ENCODE assay signal across 31 mouse cellular contexts in the genomic region with DNA sequence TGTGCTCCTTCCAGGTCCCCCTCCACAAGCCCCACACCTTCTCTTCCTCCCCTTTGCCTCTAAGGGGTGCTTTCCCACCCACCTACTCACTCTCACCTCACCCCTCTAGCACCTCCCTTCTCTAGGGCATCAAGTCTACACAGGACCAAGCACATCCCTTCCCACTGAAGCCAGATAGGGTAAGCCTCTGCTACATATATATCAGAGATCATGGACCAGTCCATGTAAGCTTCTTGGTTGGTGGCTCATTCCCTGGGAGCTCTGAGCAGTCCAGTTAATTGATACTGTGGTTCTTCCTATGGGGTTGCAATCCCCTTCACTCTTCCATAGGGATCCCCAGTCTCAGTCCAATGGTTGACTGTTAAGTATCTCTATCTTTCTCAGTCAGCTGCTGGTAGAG. TPM values are rescaled to one million over a fixed set of nuclear protein-coding genes. Genes with fewer than 3 reads are reported as not detected.
"Had no signal": no experiment of that assay in that cellular context is flagged by ENCODE, and none has a peak within 500 bp of the region (broad histone marks: within the 10 kb centered on the region; RNA-seq: fewer than 3 reads in every experiment).

No protein-coding gene starts in this region.

- DNase-seq: cerebellum, adult 8-10 months; cerebellum, adult 9-10 months; cerebellum, adult 9-11 months; cerebellum, postnatal 10 days; cerebellum, postnatal 14 days; cerebellum, postnatal 25 days; cerebellum, postnatal 36 days; embryo, embryonic 11 days; forebrain, postnatal 0 days; gastrocnemius, adult 2 months; gastrocnemius, postnatal 10 days; gastrocnemius, postnatal 14 days; gastrocnemius, postnatal 25 days; gastrocnemius, postnatal 36 days; heart, adult 18-20 months; heart, adult 2 months had no signal

- H3K36me3 ChIP-seq: embryonic facial prominence, embryonic 10.5 days; embryonic facial prominence, embryonic 12.5 days; embryonic facial prominence, embryonic 13.5 days; embryonic facial prominence, embryonic 15.5 days; forebrain, embryonic 10.5 days; forebrain, embryonic 12.5 days; forebrain, embryonic 15.5 days had no signal

- H3K9me3 ChIP-seq: embryonic facial prominence, embryonic 10.5 days; embryonic facial prominence, embryonic 12.5 days; embryonic facial prominence, embryonic 13.5 days; embryonic facial prominence, embryonic 15.5 days; forebrain, embryonic 10.5 days; forebrain, embryonic 12.5 days; forebrain, embryonic 13.5 days; forebrain, embryonic 15.5 days had no signal

- H3K27ac ChIP-seq: embryonic facial prominence, embryonic 10.5 days; embryonic facial prominence, embryonic 12.5 days; embryonic facial prominence, embryonic 13.5 days; embryonic facial prominence, embryonic 15.5 days; forebrain, embryonic 10.5 days; forebrain, embryonic 12.5 days; forebrain, embryonic 13.5 days; forebrain, embryonic 15.5 days; gastrocnemius, adult 2 months; heart, adult 2 months had no signal

- H3K4me3 ChIP-seq: embryonic facial prominence, embryonic 10.5 days; embryonic facial prominence, embryonic 12.5 days; embryonic facial prominence, embryonic 13.5 days; embryonic facial prominence, embryonic 15.5 days; erythroblast, embryonic 14.5 days; forebrain, embryonic 10.5 days; forebrain, embryonic 12.5 days; forebrain, embryonic 13.5 days; forebrain, embryonic 15.5 days; gastrocnemius, adult 2 months; heart, adult 2 months had no signal

- H3K4me2 ChIP-seq: embryonic facial prominence, embryonic 12.5 days; embryonic facial prominence, embryonic 13.5 days; embryonic facial prominence, embryonic 15.5 days; forebrain, embryonic 12.5 days; forebrain, embryonic 13.5 days; forebrain, embryonic 15.5 days had no signal

- ATAC-seq: forebrain, embryonic 13.5 days; forebrain, embryonic 14.5 days; forebrain, embryonic 15.5 days; forebrain, embryonic 16.5 days; forebrain, postnatal 0 days had no signal

- H3K4me1 ChIP-seq: embryonic facial prominence, embryonic 10.5 days; embryonic facial prominence, embryonic 12.5 days; embryonic facial prominence, embryonic 13.5 days; embryonic facial prominence, embryonic 15.5 days; forebrain, embryonic 10.5 days; forebrain, embryonic 12.5 days; forebrain, embryonic 13.5 days; forebrain, embryonic 15.5 days had no signal

- H3K9ac ChIP-seq: embryonic facial prominence, embryonic 12.5 days; embryonic facial prominence, embryonic 13.5 days; embryonic facial prominence, embryonic 15.5 days; forebrain, embryonic 12.5 days; forebrain, embryonic 13.5 days; forebrain, embryonic 15.5 days; forebrain, postnatal 0 days had no signal

- H3K27me3 ChIP-seq: embryonic facial prominence, embryonic 12.5 days; embryonic facial prominence, embryonic 13.5 days; embryonic facial prominence, embryonic 15.5 days; forebrain, embryonic 12.5 days; forebrain, embryonic 13.5 days; forebrain, embryonic 15.5 days had no signal

RNA-seq across cellular contexts. Expression of gene Tmem196, which starts 24.4 kb away (rescaled TPM):
- total RNA-seq: common myeloid progenitor, adult 5-6 weeks; gastrocnemius, adult 18-20 months; gastrocnemius, adult 2 months; gastrocnemius, adult 8-10 months; gastrocnemius, postnatal 25 days; gastrocnemius, postnatal 36 days; granulocyte monocyte progenitor cell, adult 5-6 weeks had no signal
- polyA plus RNA-seq: erythroblast, embryonic 14.5 days had no signal
